ENCODE assay signal across 18 mouse cellular contexts in the genomic region with DNA sequence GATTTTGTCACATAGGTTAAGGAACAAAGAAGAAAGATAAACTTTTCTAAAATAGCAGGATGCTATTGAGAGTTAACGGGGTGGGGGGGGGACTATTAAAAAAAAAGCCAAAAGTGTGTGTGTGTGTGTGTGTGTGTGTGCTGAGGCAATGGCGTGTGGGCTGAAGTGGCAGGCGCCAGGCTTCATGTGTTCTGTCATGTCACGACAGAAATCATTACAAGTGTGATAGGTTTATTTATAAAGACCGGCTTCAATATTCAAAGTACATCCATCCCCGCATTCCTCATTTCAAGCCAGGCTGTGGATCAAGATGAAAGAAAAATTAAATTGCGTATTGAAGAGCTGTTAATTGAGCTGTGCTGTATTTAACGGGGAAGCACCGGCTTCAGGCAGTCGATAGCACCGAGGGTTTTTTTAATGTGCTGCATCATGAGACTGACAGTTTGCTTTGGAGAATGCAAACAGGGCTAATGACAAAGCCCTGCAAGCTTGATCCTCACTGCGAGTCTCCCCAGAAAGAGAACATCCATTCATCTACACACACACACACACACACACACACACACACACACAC.
DNase-seq lines count a peak whose midpoint lies in the region; ATAC-seq and TF ChIP-seq lines count a peak whose summit lies in the region.
"Had no signal": no experiment of that assay in that cellular context is flagged by ENCODE, and none has a peak within 500 bp of the region (broad histone marks: within the 10 kb centered on the region; RNA-seq: fewer than 3 reads in every experiment).

No protein-coding gene starts in this region.

- H3K9ac ChIP-seq in hindbrain, embryonic 12.5 days: no peak overlapping the region
- H3K9ac ChIP-seq in hindbrain, embryonic 11.5 days (ENCODE audit: low read depth, low read length): no peak overlapping the region
- no peak overlapping the region for H3K9ac ChIP-seq in lung, embryonic 16.5 days (ENCODE audit: low read length)
- no peak overlapping the region for H3K9ac ChIP-seq in midbrain, embryonic 12.5 days (replicated peaks)
- H3K9ac ChIP-seq: heart, embryonic 15.5 days; limb, embryonic 15.5 days; liver, embryonic 14.5 days had no signal

- ATAC-seq in hindbrain, embryonic 12.5 days (ENCODE audit: low FRiP score): no peak
- no peak for ATAC-seq in hindbrain, embryonic 11.5 days (ENCODE audit: low FRiP score)
- peak; percentile 74 for ATAC-seq in lung, embryonic 16.5 days (ENCODE audit: low read depth)
- 0 out of 2 replicates have a peak, but pooled peaks have one; percentile 38 for ATAC-seq in midbrain, embryonic 12.5 days (ENCODE audit: low FRiP score, low read depth)

- no peaks in the 10 kb centered on the region for H3K9me3 ChIP-seq in hindbrain, embryonic 12.5 days (replicated peaks)
- H3K9me3 ChIP-seq in hindbrain, embryonic 11.5 days (ENCODE audit: control insufficient read depth, low read length): no peaks in the 10 kb centered on the region
- H3K9me3 ChIP-seq in lung, embryonic 16.5 days (ENCODE audit: control insufficient read depth, low read length): no peaks in the 10 kb centered on the region
- no peaks in the 10 kb centered on the region for H3K9me3 ChIP-seq in midbrain, embryonic 12.5 days
- H3K9me3 ChIP-seq: heart, embryonic 15.5 days; limb, embryonic 15.5 days had no signal

- no peak for DNase-seq in hindbrain, embryonic 11.5 days (ENCODE audit: low spot score)
- DNase-seq in lung, adult 18-20 months: no peak
- peak; percentile 81 for DNase-seq in brain, embryonic 14.5 days (ENCODE audit: low read depth)
- DNase-seq in cerebellum, postnatal 10 days: no peak
- no peak for DNase-seq in adrenal gland, postnatal 25 days
- DNase-seq: cerebellum, adult 11-12 months; cerebellum, postnatal 36 days; heart, postnatal 36 days; kidney, adult 11 months; left cerebral cortex, postnatal 4 days; right cerebral cortex, postnatal 25 days had no signal

- H3K27ac ChIP-seq in hindbrain, embryonic 12.5 days: 0 out of 2 replicates have a peak overlapping the region, but pooled peaks have one; percentile 30
- no peak overlapping the region for H3K27ac ChIP-seq in hindbrain, embryonic 11.5 days (ENCODE audit: low read depth, low read length)
- peak overlapping the region; percentile 68 for H3K27ac ChIP-seq in lung, embryonic 16.5 days (ENCODE audit: low read length)
- peak overlapping the region; percentile 46; the same call in 1 of the 2 replicates for H3K27ac ChIP-seq in midbrain, embryonic 12.5 days (replicated peaks)
- H3K27ac ChIP-seq: heart, embryonic 15.5 days; kidney, postnatal 0 days; limb, embryonic 15.5 days; liver, embryonic 14.5 days had no signal

- peaks cover 28% of the 10 kb centered on the region for H3K4me1 ChIP-seq in hindbrain, embryonic 12.5 days
- H3K4me1 ChIP-seq in hindbrain, embryonic 11.5 days (replicated peaks; ENCODE audit: control insufficient read depth, insufficient read depth, low read length): 0 out of 2 replicates have a peak, but pooled peaks cover 2% of the 10 kb centered on the region
- H3K4me1 ChIP-seq in lung, embryonic 16.5 days (replicated peaks; ENCODE audit: control insufficient read depth, insufficient read depth, low read length): peaks cover 15% of the 10 kb centered on the region
- H3K4me1 ChIP-seq in midbrain, embryonic 12.5 days: peaks cover 11% of the 10 kb centered on the region; the same call in 1 of the 2 replicates
- H3K4me1 ChIP-seq: heart, embryonic 15.5 days; limb, embryonic 15.5 days had no signal

- H3K36me3 ChIP-seq in hindbrain, embryonic 12.5 days: no peaks in the 10 kb centered on the region
- H3K36me3 ChIP-seq in hindbrain, embryonic 11.5 days (ENCODE audit: control insufficient read depth, insufficient read depth, low read length): no peaks in the 10 kb centered on the region
- H3K36me3 ChIP-seq in lung, embryonic 16.5 days (ENCODE audit: control insufficient read depth, insufficient read depth, low read length): no peaks in the 10 kb centered on the region
- H3K36me3 ChIP-seq in midbrain, embryonic 12.5 days: no peaks in the 10 kb centered on the region
- H3K36me3 ChIP-seq: heart, embryonic 15.5 days; limb, embryonic 15.5 days had no signal

- H3K27me3 ChIP-seq in hindbrain, embryonic 12.5 days: no peaks in the 10 kb centered on the region; the same call in 1 of the 2 replicates
- no peaks in the 10 kb centered on the region for H3K27me3 ChIP-seq in hindbrain, embryonic 11.5 days (ENCODE audit: control insufficient read depth, insufficient read depth, low read length)
- no peaks in the 10 kb centered on the region for H3K27me3 ChIP-seq in lung, embryonic 16.5 days (ENCODE audit: control insufficient read depth, insufficient read depth, low read depth, low read length)
- H3K27me3 ChIP-seq in midbrain, embryonic 12.5 days: 0 out of 2 replicates have a peak, but pooled peaks cover 7% of the 10 kb centered on the region

- H3K4me2 ChIP-seq in hindbrain, embryonic 12.5 days (replicated peaks): no peak overlapping the region
- no peak overlapping the region for H3K4me2 ChIP-seq in hindbrain, embryonic 11.5 days (replicated peaks; ENCODE audit: low read depth, low read length)
- no peak overlapping the region for H3K4me2 ChIP-seq in lung, embryonic 16.5 days (ENCODE audit: low read depth, low read length)
- no peak overlapping the region for H3K4me2 ChIP-seq in midbrain, embryonic 12.5 days (replicated peaks)
- H3K4me2 ChIP-seq: heart, embryonic 15.5 days; limb, embryonic 15.5 days had no signal

- TF ChIP-seq POLR2A in brain, embryonic 14.5 days (IDR thresholded peaks at IDR 0.05; ENCODE audit: borderline replicate concordance, extremely low read depth, insufficient read depth, insufficient read length, poor library complexity, severe bottlenecking): no peak

- H3K4me3 ChIP-seq in hindbrain, embryonic 12.5 days: no peak overlapping the region
- H3K4me3 ChIP-seq in hindbrain, embryonic 11.5 days (ENCODE audit: low read depth, low read length): no peak overlapping the region
- no peak overlapping the region for H3K4me3 ChIP-seq in lung, embryonic 16.5 days (ENCODE audit: low read length)
- no peak overlapping the region for H3K4me3 ChIP-seq in midbrain, embryonic 12.5 days
- H3K4me3 ChIP-seq: heart, embryonic 15.5 days; limb, embryonic 15.5 days had no signal

- no peak for TF ChIP-seq CTCF in brain, embryonic 14.5 days (IDR thresholded peaks at IDR 0.05; ENCODE audit: borderline replicate concordance, extremely low read depth, insufficient read depth, insufficient read length)

- WGBS in hindbrain, embryonic 12.5 days: 47% methylated on average over 12 of the region's 12 CpGs
- 72% methylated on average over 12 of the region's 12 CpGs for WGBS in hindbrain, embryonic 11.5 days
- WGBS in lung, embryonic 16.5 days: 31% methylated on average over 12 of the region's 12 CpGs
- 57% methylated on average over 12 of the region's 12 CpGs for WGBS in midbrain, embryonic 12.5 days

Comparison
In these comparisons a context has a peak if more than half of its experiments do, and no peak if none do; other contexts are left out.
1. ATAC-seq: peak in lung, embryonic 16.5 days (single experiment) and midbrain, embryonic 12.5 days (single experiment); none in hindbrain, embryonic 12.5 days (single experiment) and hindbrain, embryonic 11.5 days (single experiment).